Mouse (Mus musculus): ENCODE data around the gene D17Wsu92e. TPM values are rescaled to one million over a fixed set of nuclear protein-coding genes. Genes with fewer than 3 reads are reported as not detected.

D17Wsu92e gene
- polyA plus RNA-seq, 1 experiment from 2014 or later = 9.8 TPM

DNA sequence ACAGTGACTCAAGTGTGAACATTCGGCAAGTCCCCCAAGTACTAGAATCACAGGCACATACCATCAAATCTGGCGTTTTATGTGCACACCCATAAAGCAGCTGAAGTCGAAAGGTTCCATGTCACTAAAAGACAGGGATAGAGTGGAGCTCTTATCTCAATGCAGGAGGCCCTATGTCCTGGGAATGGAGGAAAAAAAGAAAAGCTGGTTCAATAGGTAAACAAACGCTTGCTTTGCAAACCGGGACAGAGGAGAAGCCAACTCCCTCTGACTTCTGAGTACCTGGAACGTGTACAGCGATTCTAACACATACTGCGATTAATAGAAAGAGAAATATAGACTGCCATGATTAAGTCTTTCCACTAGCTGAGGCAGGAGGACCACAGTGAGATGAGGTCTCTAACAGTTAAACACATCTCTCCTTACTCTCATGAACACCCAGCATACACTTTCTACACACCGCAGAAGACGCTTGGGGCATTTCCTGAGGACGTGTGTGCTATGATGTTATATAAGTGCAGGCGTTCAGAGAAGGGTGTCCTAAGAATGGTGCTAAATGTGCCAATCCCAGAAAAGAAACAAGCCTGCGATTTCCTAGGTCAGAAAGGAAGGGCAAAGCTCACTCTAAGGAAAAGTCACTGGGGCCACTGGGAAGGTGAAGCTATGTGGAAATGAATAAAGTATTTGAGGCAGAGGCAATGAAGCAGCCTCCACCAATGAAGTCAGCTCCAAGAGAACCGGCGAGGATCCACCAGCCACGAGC, 9.7 kb downstream of the D17Wsu92e start:
- H3K9me3 ChIP-seq (replicated peaks; ENCODE audit: control insufficient read depth, low read length) = no peaks in the 10 kb centered on the region
- ATAC-seq = no peak
- H3K4me3 ChIP-seq (ENCODE audit: low read depth, low read length) = no peak overlapping the region
- 92% methylated on average over 16 of the region's 16 CpGs for WGBS
- no peaks in the 10 kb centered on the region for H3K4me1 ChIP-seq (ENCODE audit: control insufficient read depth, insufficient read depth, low read length)
- no peaks in the 10 kb centered on the region for H3K27me3 ChIP-seq (replicated peaks; ENCODE audit: control insufficient read depth, insufficient read depth, low read length)
- DNase-seq (ENCODE audit: low spot score) = no peak
- H3K9ac ChIP-seq (ENCODE audit: low read length) = no peak overlapping the region
- H3K4me2 ChIP-seq (ENCODE audit: low read length) = no peak overlapping the region
- H3K36me3 ChIP-seq (ENCODE audit: control insufficient read depth, insufficient read depth, low read length) = no peaks in the 10 kb centered on the region
- no peak overlapping the region for H3K27ac ChIP-seq (ENCODE audit: low read depth, low read length)

- no peak overlapping the region for H3K4me3 ChIP-seq (ENCODE audit: low read depth, low read length)
- no peak overlapping the region for H3K27ac ChIP-seq (ENCODE audit: low read depth, low read length)
- no peak overlapping the region for H3K4me2 ChIP-seq (ENCODE audit: low read length)
- no peaks in the 10 kb centered on the region for H3K9me3 ChIP-seq (replicated peaks; ENCODE audit: control insufficient read depth, low read length)
- WGBS = 84% methylated on average over 2 of the region's 2 CpGs
- H3K9ac ChIP-seq (ENCODE audit: low read length) = no peak overlapping the region
- no peaks in the 10 kb centered on the region for H3K4me1 ChIP-seq (ENCODE audit: control insufficient read depth, insufficient read depth, low read length)
- no peak for ATAC-seq
- H3K36me3 ChIP-seq (ENCODE audit: control insufficient read depth, insufficient read depth, low read length) = no peaks in the 10 kb centered on the region
- H3K27me3 ChIP-seq (replicated peaks; ENCODE audit: control insufficient read depth, insufficient read depth, low read length) = no peaks in the 10 kb centered on the region
- no peak for DNase-seq (ENCODE audit: low spot score)
Measured at GRCm38 (mm10) chr17:27807542-27808078, 12.8 kb downstream of the D17Wsu92e start.

DNA sequence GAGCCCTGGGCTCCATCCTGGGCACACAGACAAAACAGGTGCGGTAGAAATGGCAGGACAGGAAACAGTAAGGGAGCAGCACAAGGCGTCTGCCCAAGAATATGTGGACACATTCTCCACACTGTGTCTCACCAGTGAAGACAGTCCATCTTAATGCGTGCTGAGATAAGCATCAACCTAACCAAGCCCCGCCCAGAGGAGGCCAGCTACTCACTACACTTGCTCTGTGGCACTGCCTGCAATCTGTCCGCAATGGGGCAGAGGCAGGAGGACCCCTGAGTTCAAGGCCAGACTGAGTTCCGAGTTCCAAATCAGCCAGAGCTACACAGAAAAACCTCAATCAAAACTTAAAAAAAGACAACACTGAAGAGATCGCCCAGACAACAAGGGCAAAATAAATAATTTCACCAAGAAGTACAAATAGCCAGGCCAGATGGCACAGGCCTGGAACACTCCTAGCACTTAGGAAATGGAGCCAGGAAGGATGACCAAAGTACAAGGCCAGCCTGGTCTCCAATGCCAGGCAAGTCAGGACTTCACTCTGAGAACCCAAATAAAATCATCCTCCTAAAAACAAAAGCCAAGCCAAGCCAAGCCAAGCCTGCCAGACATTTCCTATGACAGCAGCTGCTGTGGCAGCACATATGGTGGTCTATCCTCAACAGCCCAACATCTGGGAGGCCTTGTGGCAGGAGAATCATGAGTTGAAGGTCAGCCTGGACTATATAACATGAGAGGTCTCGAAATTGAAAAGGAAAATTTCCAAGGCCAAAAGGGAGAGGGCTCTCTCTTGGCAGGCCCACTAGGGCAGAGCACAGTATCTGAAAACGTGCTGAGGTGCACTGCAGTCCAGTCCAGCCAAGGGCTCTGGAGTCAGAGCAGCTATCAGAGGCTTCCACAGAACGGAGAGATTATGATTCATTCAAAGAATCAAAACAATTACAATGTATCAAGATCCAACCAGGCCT, 15.4 kb downstream of the D17Wsu92e start:
- Histone ChIP-seq H3K9me3 (replicated peaks; ENCODE audit: control insufficient read depth, low read length) (no peaks in the 10 kb centered on the region), H3K4me2 (ENCODE audit: low read length) (no peak overlapping the region), H3K4me3 (ENCODE audit: low read depth, low read length) (no peak overlapping the region), H3K27me3 (replicated peaks; ENCODE audit: control insufficient read depth, insufficient read depth, low read length) (no peaks in the 10 kb centered on the region), H3K36me3 (ENCODE audit: control insufficient read depth, insufficient read depth, low read length) (no peaks in the 10 kb centered on the region), H3K4me1 (ENCODE audit: control insufficient read depth, insufficient read depth, low read length) (no peaks in the 10 kb centered on the region), H3K9ac (ENCODE audit: low read length) (no peak overlapping the region), H3K27ac (ENCODE audit: low read depth, low read length) (no peak overlapping the region)
- 89% methylated on average over 10 of the region's 10 CpGs for WGBS
- no peak for DNase-seq (ENCODE audit: low spot score)
- no peak for ATAC-seq

GRCm38 (mm10) chr17:27804156-27804690, 16.2 kb downstream of the D17Wsu92e start:
- DNase-seq (ENCODE audit: low spot score) (no peak), ATAC-seq (no peak)
- no peaks in the 10 kb centered on the region for H3K36me3 ChIP-seq (ENCODE audit: control insufficient read depth, insufficient read depth, low read length)
- H3K27ac ChIP-seq (ENCODE audit: low read depth, low read length) = no peak overlapping the region
- no peaks in the 10 kb centered on the region for H3K4me1 ChIP-seq (ENCODE audit: control insufficient read depth, insufficient read depth, low read length)
- H3K4me3 ChIP-seq (ENCODE audit: low read depth, low read length) = no peak overlapping the region
- H3K4me2 ChIP-seq (ENCODE audit: low read length) = no peak overlapping the region
- 86% methylated on average over 7 of the region's 7 CpGs for WGBS
- H3K9me3 ChIP-seq (replicated peaks; ENCODE audit: control insufficient read depth, low read length) = no peaks in the 10 kb centered on the region
- no peaks in the 10 kb centered on the region for H3K27me3 ChIP-seq (replicated peaks; ENCODE audit: control insufficient read depth, insufficient read depth, low read length)
- no peak overlapping the region for H3K9ac ChIP-seq (ENCODE audit: low read length)

DNA sequence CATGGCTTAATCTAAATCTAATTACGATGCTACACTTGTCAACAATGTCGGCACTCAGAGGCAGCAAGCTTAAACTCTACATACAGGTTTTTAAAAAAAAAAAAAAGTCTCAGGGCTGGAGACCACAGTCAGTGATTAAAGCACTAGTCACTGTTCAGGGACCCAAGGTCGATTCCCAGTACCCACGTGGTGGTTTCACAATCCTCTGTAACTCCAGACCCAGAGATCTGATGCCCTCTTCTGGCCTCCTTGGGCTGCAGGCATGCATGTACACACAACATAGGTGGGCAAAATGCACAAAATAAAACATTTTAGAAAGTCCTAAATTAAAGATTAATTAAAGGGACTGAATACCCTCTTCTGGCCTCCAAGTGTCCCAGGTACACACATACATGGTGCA, 16.7 kb downstream of the D17Wsu92e start:
- DNase-seq (ENCODE audit: low spot score) = no peak
- Histone ChIP-seq H3K9ac (ENCODE audit: low read length) (no peak overlapping the region), H3K36me3 (ENCODE audit: control insufficient read depth, insufficient read depth, low read length) (no peaks in the 10 kb centered on the region), H3K27ac (ENCODE audit: low read depth, low read length) (no peak overlapping the region), H3K27me3 (replicated peaks; ENCODE audit: control insufficient read depth, insufficient read depth, low read length) (no peaks in the 10 kb centered on the region), H3K4me2 (ENCODE audit: low read length) (no peak overlapping the region), H3K4me3 (ENCODE audit: low read depth, low read length) (no peak overlapping the region), H3K9me3 (replicated peaks; ENCODE audit: control insufficient read depth, low read length) (no peaks in the 10 kb centered on the region), H3K4me1 (ENCODE audit: control insufficient read depth, insufficient read depth, low read length) (no peaks in the 10 kb centered on the region)
- WGBS = 83% methylated on average over 4 of the region's 4 CpGs
- ATAC-seq = no peak

DNA sequence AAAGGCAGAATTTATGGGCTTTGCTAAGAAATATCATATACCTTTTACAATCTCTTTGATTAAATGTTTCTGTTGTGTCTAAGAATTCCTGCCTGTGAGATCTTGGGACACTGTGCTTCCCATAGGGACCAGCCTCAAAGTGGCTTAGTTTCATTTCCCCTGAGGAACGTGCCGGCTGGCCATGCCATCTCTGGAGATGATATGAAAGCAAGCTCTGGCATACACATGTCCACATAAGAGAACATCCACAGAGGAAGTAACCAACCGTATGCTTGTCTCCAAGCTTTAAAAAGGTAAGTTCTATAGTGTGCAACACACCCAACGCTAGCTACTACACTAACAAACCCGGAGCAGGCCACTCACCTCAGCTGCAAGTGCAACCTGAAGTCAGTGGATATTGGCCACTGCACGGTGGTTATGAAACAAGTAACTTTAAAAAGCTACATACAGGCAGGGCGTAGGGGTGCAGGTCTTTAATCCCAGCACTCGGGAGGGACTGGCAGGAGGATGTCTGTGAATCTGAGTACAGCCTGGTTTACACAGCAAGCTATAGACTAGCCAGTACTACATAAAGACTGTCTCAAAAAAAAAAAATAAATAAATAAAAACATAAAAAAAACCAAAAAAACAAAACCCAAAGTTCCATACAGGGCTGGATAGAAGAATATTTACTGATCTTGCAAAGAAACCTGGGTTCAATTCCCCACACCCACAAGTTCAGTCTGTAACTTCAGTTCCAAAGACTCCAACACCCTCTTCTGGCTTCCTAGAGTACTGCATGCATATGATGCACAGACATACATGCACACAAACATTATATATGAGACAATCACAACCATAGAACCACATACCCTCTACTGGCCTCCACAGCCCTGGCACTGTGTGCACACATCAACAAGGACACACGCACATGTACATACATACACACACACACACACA, 19.5 kb downstream of the D17Wsu92e start:
- DNase-seq (ENCODE audit: low spot score) (no peak), ATAC-seq (no peak)
- H3K4me2 ChIP-seq (ENCODE audit: low read length) = no peak overlapping the region
- H3K27me3 ChIP-seq (replicated peaks; ENCODE audit: control insufficient read depth, insufficient read depth, low read length) = no peaks in the 10 kb centered on the region
- H3K27ac ChIP-seq (ENCODE audit: low read depth, low read length) = no peak overlapping the region
- H3K9ac ChIP-seq (ENCODE audit: low read length) = no peak overlapping the region
- peaks cover 21% of the 10 kb centered on the region for H3K4me1 ChIP-seq (ENCODE audit: control insufficient read depth, insufficient read depth, low read length)
- WGBS = 91% methylated on average over 9 of the region's 9 CpGs
- no peaks in the 10 kb centered on the region for H3K9me3 ChIP-seq (replicated peaks; ENCODE audit: control insufficient read depth, low read length)
- no peak overlapping the region for H3K4me3 ChIP-seq (ENCODE audit: low read depth, low read length)
- H3K36me3 ChIP-seq (ENCODE audit: control insufficient read depth, insufficient read depth, low read length) = no peaks in the 10 kb centered on the region

GRCm38 (mm10) chr17:27799771-27800584, 20.5 kb downstream of the D17Wsu92e start:
- DNase-seq (ENCODE audit: low spot score) (peak; percentile 4), ATAC-seq (no peak)
- Histone ChIP-seq H3K9me3 (replicated peaks; ENCODE audit: control insufficient read depth, low read length) (no peaks in the 10 kb centered on the region), H3K4me1 (ENCODE audit: control insufficient read depth, insufficient read depth, low read length) (peaks cover 22% of the 10 kb centered on the region), H3K36me3 (ENCODE audit: control insufficient read depth, insufficient read depth, low read length) (no peaks in the 10 kb centered on the region), H3K27me3 (replicated peaks; ENCODE audit: control insufficient read depth, insufficient read depth, low read length) (no peaks in the 10 kb centered on the region), H3K4me2 (ENCODE audit: low read length) (no peak overlapping the region), H3K9ac (ENCODE audit: low read length) (0 out of 2 replicates have a peak overlapping the region, but pooled peaks have one; percentile 25), H3K4me3 (ENCODE audit: low read depth, low read length) (no peak overlapping the region), H3K27ac (ENCODE audit: low read depth, low read length) (peak overlapping the region; percentile 66)
- WGBS = 62% methylated on average over 16 of the region's 16 CpGs
